Mouse (Mus musculus) hindbrain, postnatal 0 days (tissue): Measurements from ENCODE around the gene Txndc15. TPM values are rescaled to one million over a fixed set of nuclear protein-coding genes. Genes with fewer than 3 reads are reported as not detected.

Experiments
- ATAC-seq: fragments of 200-750 bp; cut with Nextera tagmentation; 2 replicates; pipeline ENCODE4 v1.8.0; 2017; ENCODE audit warnings: mild to moderate bottlenecking, moderate TSS enrichment, moderate library complexity
- DNase-seq: peaks from one replicate; pipeline ENCODE4 v3.0.0-alpha.2; 2015; ENCODE audit warnings: low spot score
- H3K27ac ChIP-seq: fragments of 300-500 bp; sonication (generic); 2 replicates; pipeline ENCODE4 v1.5.1; 2014; ENCODE audit warnings: mild to moderate bottlenecking
- H3K27me3 ChIP-seq: fragments of 300-500 bp; sonication (generic); 2 replicates; pipeline ENCODE4 v1.6.1; 2014; ENCODE audit warnings: low read length, mixed read lengths; ENCODE audit not compliant: insufficient read depth
- H3K36me3 ChIP-seq: fragments of 300-500 bp; sonication (generic); 2 replicates; pipeline ENCODE4 v1.6.1; 2014; ENCODE audit warnings: low read length, mixed read lengths; ENCODE audit not compliant: insufficient read depth
- H3K4me1 ChIP-seq: fragments of 300-500 bp; sonication (generic); 2 replicates; pipeline ENCODE4 v1.6.1; 2014; ENCODE audit warnings: antibody characterized with exemption, low read length, mixed read lengths; ENCODE audit not compliant: insufficient read depth
- H3K4me2 ChIP-seq: fragments of 300-500 bp; sonication (generic); 2 replicates; pipeline ENCODE4 v1.6.1; 2014; ENCODE audit warnings: low read depth, mild to moderate bottlenecking, low read length, moderate library complexity, mixed read lengths
- H3K4me3 ChIP-seq: fragments of 300-500 bp; sonication (generic); 2 replicates; pipeline ENCODE4 v1.5.1; 2014; ENCODE audit warnings: low read length
- H3K9ac ChIP-seq: fragments of 300-500 bp; sonication (generic); replicated peaks from 2 replicates; pipeline ENCODE4 v1.6.1; 2014; ENCODE audit warnings: mild to moderate bottlenecking, low read length, moderate library complexity, mixed read lengths
- H3K9me3 ChIP-seq: fragments of 300-500 bp; sonication (generic); 2 replicates; pipeline ENCODE4 v1.6.1; 2016; ENCODE audit warnings: low read length, mixed read lengths
- CTCF ChIP-seq: IDR thresholded peaks from 2 replicates; pipeline ENCODE4 v1.5.1; 2016; ENCODE audit warnings: antibody characterized with exemption, control low read depth, low read depth
- WGBS: fragments of 180-500 bp; shearing (Covaris S2); extraction: QIAGEN DNeasy Blood & Tissue Kit; methylation state at CpG from one replicate; pipeline ENCODE4 v1.1.7; 2014; 5-methylcytosine and 5-hydroxymethylcytosine counted together
- polyA plus RNA-seq: library from polyadenylated mRNA; unstranded; fragments of >200 nt; fragmentation: Nextera tagmentation; extraction: Ambion mirVana; gene quantifications from 2 replicates; pipeline ENCODE4 v1.2.1, GENCODE M21; 2015
- total RNA-seq: library from RNA; depleted of rRNA; stranded (reverse); fragments of >200 nt; gene quantifications from 2 replicates; pipeline ENCODE4 v1.2.3, GENCODE M21; 2014; rRNA removed

Txndc15 gene
- total RNA-seq (111 and 113 TPM in 2 replicates), polyA plus RNA-seq (129 TPM in 2 replicates)

DNA sequence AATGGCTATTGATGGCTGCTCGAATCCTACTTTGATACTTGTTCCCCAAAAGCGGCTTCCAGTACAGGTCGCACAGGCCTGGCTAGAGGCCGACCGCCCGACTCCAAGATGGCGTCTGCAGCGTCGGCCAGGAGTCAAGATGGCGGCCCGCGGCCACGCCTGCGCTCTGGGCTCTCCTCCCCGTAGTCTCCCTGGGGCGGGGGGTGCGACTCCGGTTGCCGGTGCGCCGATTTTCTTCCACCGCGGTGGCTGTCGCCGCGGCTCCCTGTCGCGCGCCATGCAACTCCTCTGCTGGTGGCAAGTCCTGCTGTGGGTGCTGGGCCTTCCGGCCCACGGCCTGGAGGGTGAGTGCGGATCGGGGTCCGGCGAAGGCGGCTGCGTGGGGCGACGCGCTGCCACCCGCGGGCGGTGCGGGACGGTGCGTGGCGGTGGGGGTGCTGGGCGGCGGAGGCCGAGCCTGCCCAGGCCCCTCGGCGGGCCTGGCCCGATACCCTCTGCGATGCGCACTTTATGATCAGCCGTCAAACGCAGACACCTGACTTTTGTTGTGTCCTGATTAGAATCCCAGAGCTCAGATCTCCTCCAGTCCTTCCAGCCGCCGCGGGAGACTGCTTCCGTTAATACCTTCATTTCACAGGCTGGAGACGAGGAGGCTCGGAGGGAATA is at the start of gene Txndc15:
Gene Txndc15 (plus strand): TSS at position 150 of the 666 bp plus-strand sequence.
- H3K27ac ChIP-seq, result peak within 1 kb of the TSS; percentile 94
- H3K9me3 ChIP-seq, result no peaks in the 10 kb centered on the region
- TF ChIP-seq CTCF, result no peak
- no peaks in the 10 kb centered on the region for H3K4me1 ChIP-seq
- H3K36me3 ChIP-seq, result no peaks in the 10 kb centered on the region
- under 1% methylated on average over 50 of the region's 63 CpGs for WGBS
- no peaks in the 10 kb centered on the region for H3K27me3 ChIP-seq
- peak within 1 kb of the TSS; percentile 53 for H3K4me2 ChIP-seq
- ATAC-seq (peak; percentile 93), DNase-seq (peak; percentile 93)
- H3K9ac ChIP-seq, result peak within 1 kb of the TSS; percentile 93
- peak within 1 kb of the TSS; percentile 84 for H3K4me3 ChIP-seq

DNA sequence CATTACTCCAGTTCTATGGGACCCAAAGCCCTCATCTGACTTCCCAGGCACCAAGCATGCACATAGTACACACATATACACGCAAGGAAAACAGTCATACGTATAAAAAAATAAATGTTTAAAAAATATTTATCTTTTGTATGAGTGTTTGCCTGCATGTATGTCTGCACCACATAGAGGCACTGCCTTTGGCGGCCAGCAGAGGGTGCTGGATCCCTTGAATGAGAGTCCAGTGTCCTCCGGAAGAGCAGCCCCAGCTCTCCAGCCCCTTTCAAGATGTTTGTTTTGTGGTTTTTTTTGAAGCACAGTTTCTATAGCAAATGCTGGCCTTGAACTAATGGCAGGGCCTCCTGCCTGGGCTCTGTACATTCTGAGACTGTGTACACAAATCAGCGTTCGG is 45.9 kb upstream of the Txndc15 start:
- no peak for ATAC-seq
- Histone ChIP-seq H3K9me3 (no peaks in the 10 kb centered on the region), H3K27me3 (no peaks in the 10 kb centered on the region), H3K36me3 (peaks cover 73% of the 10 kb centered on the region), H3K4me1 (no peaks in the 10 kb centered on the region), H3K27ac (no peak overlapping the region), H3K4me2 (no peak overlapping the region), H3K9ac (no peak overlapping the region), H3K4me3 (no peak overlapping the region)
- DNase-seq, result peak; percentile 61
- TF ChIP-seq CTCF, result peak; percentile 68
- 80% methylated on average over 6 of the region's 6 CpGs for WGBS

DNA sequence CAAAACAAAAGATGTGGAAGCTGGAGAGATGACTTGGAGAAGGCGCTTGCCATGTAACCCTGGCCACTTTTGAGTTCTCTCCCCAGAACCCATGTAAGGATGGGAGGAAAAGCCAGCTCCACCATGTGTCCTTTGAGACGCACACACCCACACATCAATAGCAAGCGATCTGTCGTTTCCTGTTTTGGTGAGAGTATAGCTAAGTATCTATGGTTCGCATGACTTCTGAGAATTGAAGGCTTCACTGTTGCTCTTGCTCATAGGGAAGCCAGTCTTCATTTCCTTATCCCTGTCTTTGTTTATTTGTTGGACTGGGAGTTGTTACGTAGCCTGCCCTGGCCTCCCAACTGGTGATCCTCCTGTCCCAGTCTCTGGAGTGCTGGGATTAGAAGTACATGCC is 41.7 kb upstream of the Txndc15 start:
- Histone ChIP-seq H3K27ac (no peak overlapping the region), H3K36me3 (peaks cover 69% of the 10 kb centered on the region), H3K4me2 (no peak overlapping the region), H3K9ac (no peak overlapping the region), H3K27me3 (no peaks in the 10 kb centered on the region), H3K4me1 (no peaks in the 10 kb centered on the region), H3K9me3 (no peaks in the 10 kb centered on the region), H3K4me3 (no peak overlapping the region)
- WGBS, result 93% methylated on average over 6 of the region's 6 CpGs
- no peak for TF ChIP-seq CTCF
- DNase-seq, result no peak
- ATAC-seq, result no peak

DNA sequence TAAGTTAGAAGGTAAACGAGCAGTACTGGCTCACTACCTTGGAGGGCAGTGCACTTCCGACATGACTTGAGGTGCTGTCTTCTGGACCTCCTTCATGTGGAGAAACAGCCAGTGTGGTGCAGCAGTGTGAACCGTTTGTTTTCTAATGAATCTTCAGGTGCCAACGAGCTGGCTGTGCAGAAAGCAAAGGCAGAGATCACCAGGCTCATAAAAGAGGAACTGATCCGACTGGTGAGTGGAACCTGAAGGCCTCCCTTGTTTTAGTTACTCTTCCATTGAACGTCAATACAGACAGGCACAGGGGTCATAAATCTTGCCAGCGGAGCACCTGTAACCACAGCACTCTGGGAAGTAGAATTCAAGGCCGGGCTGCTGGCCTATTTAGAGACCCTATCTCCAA is 37.1 kb upstream of the Txndc15 start:
- H3K4me1 ChIP-seq, result no peaks in the 10 kb centered on the region
- no peak overlapping the region for H3K4me2 ChIP-seq
- no peak overlapping the region for H3K9ac ChIP-seq
- 89% methylated on average over 8 of the region's 8 CpGs for WGBS
- TF ChIP-seq CTCF, result no peak
- no peaks in the 10 kb centered on the region for H3K9me3 ChIP-seq
- DNase-seq (no peak), ATAC-seq (no peak)
- no peaks in the 10 kb centered on the region for H3K27me3 ChIP-seq
- peaks cover 50% of the 10 kb centered on the region for H3K36me3 ChIP-seq
- H3K4me3 ChIP-seq, result no peak overlapping the region
- no peak overlapping the region for H3K27ac ChIP-seq

GRCm38 (mm10) chr13:55682201-55682600 is 32.2 kb upstream of the Txndc15 start:
- 79% methylated on average over 9 of the region's 9 CpGs for WGBS
- DNase-seq (no peak), ATAC-seq (no peak)
- no peak overlapping the region for H3K27ac ChIP-seq
- no peak for TF ChIP-seq CTCF
- peaks cover 27% of the 10 kb centered on the region for H3K36me3 ChIP-seq
- H3K9me3 ChIP-seq, result no peaks in the 10 kb centered on the region
- H3K4me3 ChIP-seq, result no peak overlapping the region
- H3K27me3 ChIP-seq, result no peaks in the 10 kb centered on the region
- H3K4me2 ChIP-seq, result no peak overlapping the region
- H3K4me1 ChIP-seq, result no peaks in the 10 kb centered on the region
- no peak overlapping the region for H3K9ac ChIP-seq

DNA sequence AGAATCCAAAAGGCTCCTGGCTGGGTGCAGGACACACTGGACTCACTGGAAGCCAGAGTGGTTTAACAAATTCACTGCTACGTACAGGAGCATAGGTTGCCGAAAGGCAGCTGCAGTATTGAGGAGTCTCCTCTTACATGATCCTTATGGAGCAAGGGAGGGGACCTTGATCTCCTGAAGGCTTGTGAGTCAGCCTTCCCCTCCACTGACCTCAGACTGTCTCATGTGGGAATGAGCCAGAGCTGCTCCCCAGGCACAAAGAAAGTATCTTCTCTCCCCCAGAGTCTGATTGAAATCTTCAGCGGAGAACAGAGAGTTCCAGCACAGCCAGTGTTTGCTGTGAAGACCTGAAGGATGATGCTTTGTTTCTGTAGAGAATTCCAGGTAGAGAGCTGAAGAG is 30.9 kb upstream of the Txndc15 start:
- no peak for TF ChIP-seq CTCF
- no peak overlapping the region for H3K9ac ChIP-seq
- H3K27ac ChIP-seq, result no peak overlapping the region
- peaks cover 16% of the 10 kb centered on the region; the same call in 1 of the 2 replicates for H3K36me3 ChIP-seq
- ATAC-seq, result no peak
- no peaks in the 10 kb centered on the region for H3K27me3 ChIP-seq
- H3K4me2 ChIP-seq, result no peak overlapping the region
- H3K9me3 ChIP-seq, result no peaks in the 10 kb centered on the region
- DNase-seq, result no peak
- no peaks in the 10 kb centered on the region for H3K4me1 ChIP-seq
- 90% methylated on average over 3 of the region's 3 CpGs for WGBS
- H3K4me3 ChIP-seq, result no peak overlapping the region

DNA sequence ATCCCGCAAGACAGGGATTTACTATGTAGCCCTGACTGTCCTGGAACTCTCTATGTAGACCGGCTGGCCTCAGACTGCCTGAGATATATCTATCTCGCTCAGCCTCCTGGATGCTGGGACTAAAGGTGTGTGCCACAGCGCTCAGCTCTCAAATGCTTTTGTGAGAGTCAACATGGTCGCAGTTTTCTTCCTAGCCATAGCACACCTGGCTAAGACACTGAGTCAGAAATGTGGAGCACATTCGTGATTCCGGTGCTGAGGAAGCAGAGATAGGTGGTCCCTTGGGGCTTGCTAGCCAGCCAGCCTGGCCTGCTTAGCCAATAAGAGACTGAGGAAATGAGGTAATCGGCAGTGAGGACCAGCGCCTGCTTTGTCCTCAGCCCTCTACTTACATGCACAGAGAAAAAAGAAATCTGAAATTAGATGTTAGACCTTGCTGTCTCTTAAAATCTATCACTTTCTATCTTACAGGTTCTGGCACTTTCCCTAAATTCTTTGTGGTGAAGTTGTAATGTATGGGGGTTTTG is 28.3 kb upstream of the Txndc15 start:
- 68% methylated on average over 9 of the region's 9 CpGs for WGBS
- DNase-seq, result peak; percentile 66
- no peak for TF ChIP-seq CTCF

More for the DNA sequence above, 28.3 kb upstream of the Txndc15 start:
- no peaks in the 10 kb centered on the region for H3K9me3 ChIP-seq
- H3K27ac ChIP-seq, result peak overlapping the region; percentile 22; the same call in 1 of the 2 replicates
- peak; percentile 80 for ATAC-seq
- no peaks in the 10 kb centered on the region for H3K4me1 ChIP-seq
- no peak overlapping the region for H3K9ac ChIP-seq
- no peak overlapping the region for H3K4me3 ChIP-seq
- H3K4me2 ChIP-seq, result no peak overlapping the region
- no peaks in the 10 kb centered on the region for H3K27me3 ChIP-seq
- no peaks in the 10 kb centered on the region for H3K36me3 ChIP-seq
